Mouse (Mus musculus): Measurements from ENCODE around the gene Manba. TPM values are rescaled to one million over a fixed set of nuclear protein-coding genes. Genes with fewer than 3 reads are reported as not detected.

Gene Manba
- polyA plus RNA-seq, 1 experiment from 2014 or later = 3.8 TPM

GRCm38 (mm10) chr3:135575126-135575525 is 89.7 kb downstream of the Manba start:
- no peak overlapping the region for H3K9ac ChIP-seq (ENCODE audit: low read length)
- no peaks in the 10 kb centered on the region for H3K36me3 ChIP-seq (ENCODE audit: control insufficient read depth, insufficient read depth, low read length)
- H3K4me1 ChIP-seq (replicated peaks; ENCODE audit: control insufficient read depth, insufficient read depth, low read length) = no peaks in the 10 kb centered on the region
- ATAC-seq (replicated peaks; ENCODE audit: low FRiP score) = no peak
- no peak overlapping the region for H3K4me3 ChIP-seq (ENCODE audit: low read depth, low read length)
- no peaks in the 10 kb centered on the region for H3K27me3 ChIP-seq (ENCODE audit: control insufficient read depth, insufficient read depth, low read length)
- H3K9me3 ChIP-seq (ENCODE audit: control insufficient read depth, low read length) = no peaks in the 10 kb centered on the region
- whole genome bisulfite sequencing = 95% methylated on average over 3 of the region's 3 CpGs
- H3K27ac ChIP-seq (ENCODE audit: low read depth, low read length) = no peak overlapping the region
- no peak for DNase-seq (ENCODE audit: low spot score)
- no peak overlapping the region for H3K4me2 ChIP-seq (ENCODE audit: low read depth, low read length, severe bottlenecking)

GRCm38 (mm10) chr3:135578588-135579140 is 93.3 kb downstream of the Manba start:
- ATAC-seq (replicated peaks; ENCODE audit: low FRiP score) (no peak), DNase-seq (ENCODE audit: low spot score) (no peak)
- Histone ChIP-seq H3K27ac (ENCODE audit: low read depth, low read length) (no peak overlapping the region), H3K36me3 (ENCODE audit: control insufficient read depth, insufficient read depth, low read length) (no peaks in the 10 kb centered on the region), H3K4me3 (ENCODE audit: low read depth, low read length) (no peak overlapping the region), H3K27me3 (ENCODE audit: control insufficient read depth, insufficient read depth, low read length) (no peaks in the 10 kb centered on the region), H3K4me1 (replicated peaks; ENCODE audit: control insufficient read depth, insufficient read depth, low read length) (peaks cover 5% of the 10 kb centered on the region), H3K4me2 (ENCODE audit: low read depth, low read length, severe bottlenecking) (no peak overlapping the region), H3K9ac (ENCODE audit: low read length) (no peak overlapping the region), H3K9me3 (ENCODE audit: control insufficient read depth, low read length) (no peaks in the 10 kb centered on the region)
- 51% methylated on average over 5 of the region's 5 CpGs for WGBS

GRCm38 (mm10) chr3:135579179-135579578 is 93.8 kb downstream of the Manba start:
- H3K4me1 ChIP-seq (replicated peaks; ENCODE audit: control insufficient read depth, insufficient read depth, low read length) = peaks cover 5% of the 10 kb centered on the region
- WGBS = 61% methylated on average over 4 of the region's 4 CpGs
- DNase-seq (ENCODE audit: low spot score) (no peak), ATAC-seq (replicated peaks; ENCODE audit: low FRiP score) (no peak)
- no peak overlapping the region for H3K4me3 ChIP-seq (ENCODE audit: low read depth, low read length)
- H3K36me3 ChIP-seq (ENCODE audit: control insufficient read depth, insufficient read depth, low read length) = no peaks in the 10 kb centered on the region
- no peak overlapping the region for H3K27ac ChIP-seq (ENCODE audit: low read depth, low read length)
- H3K27me3 ChIP-seq (ENCODE audit: control insufficient read depth, insufficient read depth, low read length) = no peaks in the 10 kb centered on the region
- H3K4me2 ChIP-seq (ENCODE audit: low read depth, low read length, severe bottlenecking) = no peak overlapping the region
- H3K9me3 ChIP-seq (ENCODE audit: control insufficient read depth, low read length) = no peaks in the 10 kb centered on the region
- no peak overlapping the region for H3K9ac ChIP-seq (ENCODE audit: low read length)

GRCm38 (mm10) chr3:135580439-135581275 is 95.2 kb downstream of the Manba start:
- no peak overlapping the region for H3K4me2 ChIP-seq (ENCODE audit: low read depth, low read length, severe bottlenecking)
- peaks cover 5% of the 10 kb centered on the region for H3K4me1 ChIP-seq (replicated peaks; ENCODE audit: control insufficient read depth, insufficient read depth, low read length)
- ATAC-seq (replicated peaks; ENCODE audit: low FRiP score) (no peak), DNase-seq (ENCODE audit: low spot score) (no peak)
- WGBS = 85% methylated on average over 21 of the region's 21 CpGs
- no peaks in the 10 kb centered on the region for H3K9me3 ChIP-seq (ENCODE audit: control insufficient read depth, low read length)
- H3K9ac ChIP-seq (ENCODE audit: low read length) = no peak overlapping the region
- no peaks in the 10 kb centered on the region for H3K36me3 ChIP-seq (ENCODE audit: control insufficient read depth, insufficient read depth, low read length)
- H3K27ac ChIP-seq (ENCODE audit: low read depth, low read length) = no peak overlapping the region
- no peak overlapping the region for H3K4me3 ChIP-seq (ENCODE audit: low read depth, low read length)
- no peaks in the 10 kb centered on the region for H3K27me3 ChIP-seq (ENCODE audit: control insufficient read depth, insufficient read depth, low read length)

- Histone ChIP-seq H3K36me3 (ENCODE audit: control insufficient read depth, insufficient read depth, low read length) (no peaks in the 10 kb centered on the region), H3K9me3 (ENCODE audit: control insufficient read depth, low read length) (no peaks in the 10 kb centered on the region), H3K9ac (ENCODE audit: low read length) (peak overlapping the region; percentile 20; the same call in 1 of the 2 replicates), H3K27ac (ENCODE audit: low read depth, low read length) (0 out of 2 replicates have a peak overlapping the region, but pooled peaks have one; percentile 10), H3K27me3 (ENCODE audit: control insufficient read depth, insufficient read depth, low read length) (no peaks in the 10 kb centered on the region), H3K4me3 (ENCODE audit: low read depth, low read length) (no peak overlapping the region), H3K4me2 (ENCODE audit: low read depth, low read length, severe bottlenecking) (no peak overlapping the region), H3K4me1 (replicated peaks; ENCODE audit: control insufficient read depth, insufficient read depth, low read length) (peaks cover 5% of the 10 kb centered on the region)
- 11% methylated on average over 10 of the region's 10 CpGs for WGBS
- ATAC-seq (replicated peaks; ENCODE audit: low FRiP score) (peak; percentile 54), DNase-seq (ENCODE audit: low spot score) (peak; percentile 64)
Measured at GRCm38 (mm10) chr3:135581606-135582117, 96.3 kb downstream of the Manba start.

GRCm38 (mm10) chr3:135582246-135582645 is 96.8 kb downstream of the Manba start:
- Histone ChIP-seq H3K27ac (ENCODE audit: low read depth, low read length) (no peak overlapping the region), H3K27me3 (ENCODE audit: control insufficient read depth, insufficient read depth, low read length) (no peaks in the 10 kb centered on the region), H3K4me2 (ENCODE audit: low read depth, low read length, severe bottlenecking) (no peak overlapping the region), H3K4me1 (replicated peaks; ENCODE audit: control insufficient read depth, insufficient read depth, low read length) (peaks cover 5% of the 10 kb centered on the region), H3K9ac (ENCODE audit: low read length) (no peak overlapping the region), H3K36me3 (ENCODE audit: control insufficient read depth, insufficient read depth, low read length) (no peaks in the 10 kb centered on the region), H3K9me3 (ENCODE audit: control insufficient read depth, low read length) (no peaks in the 10 kb centered on the region), H3K4me3 (ENCODE audit: low read depth, low read length) (no peak overlapping the region)
- ATAC-seq (replicated peaks; ENCODE audit: low FRiP score) (no peak), DNase-seq (ENCODE audit: low spot score) (no peak)
- 78% methylated on average over 7 of the region's 7 CpGs for WGBS

GRCm38 (mm10) chr3:135585482-135585881 is 100.1 kb downstream of the Manba start:
- DNase-seq (ENCODE audit: low spot score) (no peak), ATAC-seq (replicated peaks; ENCODE audit: low FRiP score) (peak; percentile 63)
- Histone ChIP-seq H3K9me3 (ENCODE audit: control insufficient read depth, low read length) (no peaks in the 10 kb centered on the region), H3K27me3 (ENCODE audit: control insufficient read depth, insufficient read depth, low read length) (no peaks in the 10 kb centered on the region), H3K4me2 (ENCODE audit: low read depth, low read length, severe bottlenecking) (no peak overlapping the region), H3K27ac (ENCODE audit: low read depth, low read length) (no peak overlapping the region), H3K4me1 (replicated peaks; ENCODE audit: control insufficient read depth, insufficient read depth, low read length) (peaks cover 5% of the 10 kb centered on the region), H3K36me3 (ENCODE audit: control insufficient read depth, insufficient read depth, low read length) (no peaks in the 10 kb centered on the region; the same call in 1 of the 2 replicates), H3K9ac (ENCODE audit: low read length) (no peak overlapping the region), H3K4me3 (ENCODE audit: low read depth, low read length) (no peak overlapping the region)
- WGBS = 63% methylated on average over 6 of the region's 6 CpGs

GRCm38 (mm10) chr3:135586060-135586459 is 100.6 kb downstream of the Manba start:
- no peak overlapping the region for H3K27ac ChIP-seq (ENCODE audit: low read depth, low read length)
- H3K36me3 ChIP-seq (ENCODE audit: control insufficient read depth, insufficient read depth, low read length) = no peaks in the 10 kb centered on the region; the same call in 1 of the 2 replicates
- H3K9me3 ChIP-seq (ENCODE audit: control insufficient read depth, low read length) = no peaks in the 10 kb centered on the region
- peaks cover 5% of the 10 kb centered on the region for H3K4me1 ChIP-seq (replicated peaks; ENCODE audit: control insufficient read depth, insufficient read depth, low read length)
- H3K27me3 ChIP-seq (ENCODE audit: control insufficient read depth, insufficient read depth, low read length) = no peaks in the 10 kb centered on the region
- no peak overlapping the region for H3K9ac ChIP-seq (ENCODE audit: low read length)
- H3K4me2 ChIP-seq (ENCODE audit: low read depth, low read length, severe bottlenecking) = no peak overlapping the region
- DNase-seq (ENCODE audit: low spot score) (no peak), ATAC-seq (replicated peaks; ENCODE audit: low FRiP score) (no peak)
- 82% methylated on average over 2 of the region's 2 CpGs for WGBS
- no peak overlapping the region for H3K4me3 ChIP-seq (ENCODE audit: low read depth, low read length)
